Mouse (Mus musculus): ENCODE measurements around the gene Sesn2. TPM values are rescaled to one million over a fixed set of nuclear protein-coding genes. Genes with fewer than 3 reads are reported as not detected.
A peak's percentile ranks its signal among the peaks of the same experiment; 100 is the strongest.
"Not testable (repeated sequence)": the region's sequence is repeated elsewhere in the genome, so short reads cannot be mapped to it uniquely, and the experiment has no call there.

Gene Sesn2
- total RNA-seq, 2 experiments from 2014 or later = 10.8 to 12.2 TPM

- intact Hi-C loops (cut with DNase I) = no loop called here
- no peak for DNase-seq (ENCODE audit: low spot score in 2 of 2)
Observed at GRCm38 (mm10) chr4:132488976-132489375, 21.3 kb downstream of the Sesn2 start.

GRCm38 (mm10) chr4:132488521-132488920, 21.8 kb downstream of the Sesn2 start:
- no peak for DNase-seq (ENCODE audit: low spot score in 2 of 2)
- intact Hi-C loops (cut with DNase I) = no loop called here

- intact Hi-C loops (cut with DNase I) = no loop called here
Observed at GRCm38 (mm10) chr4:132484820-132485219, 25.5 kb downstream of the Sesn2 start.

GRCm38 (mm10) chr4:132484231-132484630, 26.1 kb downstream of the Sesn2 start:
- no peak for DNase-seq (ENCODE audit: low spot score in 2 of 2)
- intact Hi-C loops (cut with DNase I) = no loop called here

More at GRCm38 (mm10) chr4:132484820-132485219, 25.5 kb downstream of the Sesn2 start:
- no peak for DNase-seq (ENCODE audit: low spot score in 2 of 2)

GRCm38 (mm10) chr4:132482956-132483608, 27.2 kb downstream of the Sesn2 start:
- intact Hi-C loops (cut with DNase I) = no loop called here
- no peak for DNase-seq (ENCODE audit: low spot score in 2 of 2)

- DNase-seq (ENCODE audit: low spot score in 2 of 2); intact Hi-C loops (cut with DNase I): not testable (repeated sequence)
Observed at GRCm38 (mm10) chr4:132482104-132482503, 28.2 kb downstream of the Sesn2 start.

GRCm38 (mm10) chr4:132477833-132478232, 32.5 kb downstream of the Sesn2 start:
- DNase-seq (ENCODE audit: low spot score in 2 of 2) = no peak
- intact Hi-C loops (cut with DNase I) = no loop called here

- intact Hi-C loops (cut with DNase I) = no loop called here
- no peak for DNase-seq (ENCODE audit: low spot score in 2 of 2)
Observed at GRCm38 (mm10) chr4:132475895-132476878, 34.1 kb downstream of the Sesn2 start.

GRCm38 (mm10) chr4:132474631-132475030, 35.7 kb downstream of the Sesn2 start:
- intact Hi-C loops (cut with DNase I) = no loop called here
- DNase-seq (ENCODE audit: low spot score in 2 of 2) = peak; percentile 7 to 31

GRCm38 (mm10) chr4:132473411-132473810, 36.9 kb downstream of the Sesn2 start:
- intact Hi-C loops (cut with DNase I) = no loop called here
- DNase-seq (ENCODE audit: low spot score in 2 of 2) = no peak

- intact Hi-C loops (cut with DNase I) = no loop called here
- DNase-seq (ENCODE audit: low spot score in 2 of 2) = no peak
Observed at GRCm38 (mm10) chr4:132469873-132470272, 40.4 kb downstream of the Sesn2 start.

- intact Hi-C loops (cut with DNase I) = no loop called here
Observed at GRCm38 (mm10) chr4:132464255-132464613, 46.1 kb downstream of the Sesn2 start.

GRCm38 (mm10) chr4:132463430-132464254, 46.7 kb downstream of the Sesn2 start, which contains the start of gene Med18:
TSS of gene Med18 (minus strand) at chr4:132463921.
- peak; percentile 92 to 95 for DNase-seq (ENCODE audit: low spot score in 2 of 2)
- intact Hi-C loops (cut with DNase I) = loop anchor here (2.0 kb wide), 1 partner anchor 51 kb away; no protein-coding TSS in a partner anchor

More at GRCm38 (mm10) chr4:132464255-132464613, 46.1 kb downstream of the Sesn2 start:
- DNase-seq (ENCODE audit: low spot score in 2 of 2) = no peak

- intact Hi-C loops (cut with DNase I) = loop anchor here (2.0 kb wide), 1 partner anchor 52 kb away; no protein-coding TSS in a partner anchor
- DNase-seq (ENCODE audit: low spot score in 2 of 2) = no peak
Observed at GRCm38 (mm10) chr4:132462836-132463235, 47.5 kb downstream of the Sesn2 start.

- DNase-seq (ENCODE audit: low spot score in 2 of 2) = no peak
- intact Hi-C loops (cut with DNase I) = no loop called here
Observed at GRCm38 (mm10) chr4:132460225-132460624, 50.1 kb downstream of the Sesn2 start.

GRCm38 (mm10) chr4:132455561-132455960, 54.7 kb downstream of the Sesn2 start:
- intact Hi-C loops (cut with DNase I) = no loop called here

GRCm38 (mm10) chr4:132455146-132455545, 55.2 kb downstream of the Sesn2 start:
- no peak for DNase-seq (ENCODE audit: low spot score in 2 of 2)
- intact Hi-C loops (cut with DNase I) = no loop called here

More at GRCm38 (mm10) chr4:132455561-132455960, 54.7 kb downstream of the Sesn2 start:
- no peak for DNase-seq (ENCODE audit: low spot score in 2 of 2)

- DNase-seq (ENCODE audit: low spot score in 2 of 2) = no peak
- intact Hi-C loops (cut with DNase I) = no loop called here
Observed at GRCm38 (mm10) chr4:132454216-132454615, 56.1 kb downstream of the Sesn2 start.

GRCm38 (mm10) chr4:132449778-132450177, 60.5 kb downstream of the Sesn2 start:
- intact Hi-C loops (cut with DNase I) = no loop called here

More at GRCm38 (mm10) chr4:132449778-132450177, 60.5 kb downstream of the Sesn2 start:
- no peak for DNase-seq (ENCODE audit: low spot score in 2 of 2)

All from left cerebral cortex, postnatal 14 days (tissue).